Mouse (Mus musculus): ENCODE data around the gene Lingo3. TPM values are rescaled to one million over a fixed set of nuclear protein-coding genes. Genes with fewer than 3 reads are reported as not detected.

The Lingo3 gene
- polyA plus RNA-seq, 1 experiment from 2014 or later = 2.7 TPM

GRCm38 (mm10) chr10:80827870-80828420 is 15.9 kb downstream of the Lingo3 start:
- WGBS = 86% methylated on average over 10 of the region's 10 CpGs
- H3K9me3 ChIP-seq (replicated peaks; ENCODE audit: control insufficient read depth, low read length) = no peaks in the 10 kb centered on the region
- no peak for DNase-seq (ENCODE audit: low spot score)
- H3K27me3 ChIP-seq (replicated peaks; ENCODE audit: control insufficient read depth, insufficient read depth, low read length) = no peaks in the 10 kb centered on the region
- H3K4me1 ChIP-seq (ENCODE audit: control insufficient read depth, insufficient read depth, low read length) = peaks cover 5% of the 10 kb centered on the region
- no peak for ATAC-seq
- H3K4me3 ChIP-seq (ENCODE audit: low read depth, low read length) = peak overlapping the region; percentile 74
- no peak overlapping the region for H3K27ac ChIP-seq (ENCODE audit: low read depth, low read length)
- peak overlapping the region; percentile 100 for H3K4me2 ChIP-seq (ENCODE audit: low read length)
- peak overlapping the region; percentile 89 for H3K9ac ChIP-seq (ENCODE audit: low read length)
- peaks cover 27% of the 10 kb centered on the region for H3K36me3 ChIP-seq (ENCODE audit: control insufficient read depth, insufficient read depth, low read length)

DNA sequence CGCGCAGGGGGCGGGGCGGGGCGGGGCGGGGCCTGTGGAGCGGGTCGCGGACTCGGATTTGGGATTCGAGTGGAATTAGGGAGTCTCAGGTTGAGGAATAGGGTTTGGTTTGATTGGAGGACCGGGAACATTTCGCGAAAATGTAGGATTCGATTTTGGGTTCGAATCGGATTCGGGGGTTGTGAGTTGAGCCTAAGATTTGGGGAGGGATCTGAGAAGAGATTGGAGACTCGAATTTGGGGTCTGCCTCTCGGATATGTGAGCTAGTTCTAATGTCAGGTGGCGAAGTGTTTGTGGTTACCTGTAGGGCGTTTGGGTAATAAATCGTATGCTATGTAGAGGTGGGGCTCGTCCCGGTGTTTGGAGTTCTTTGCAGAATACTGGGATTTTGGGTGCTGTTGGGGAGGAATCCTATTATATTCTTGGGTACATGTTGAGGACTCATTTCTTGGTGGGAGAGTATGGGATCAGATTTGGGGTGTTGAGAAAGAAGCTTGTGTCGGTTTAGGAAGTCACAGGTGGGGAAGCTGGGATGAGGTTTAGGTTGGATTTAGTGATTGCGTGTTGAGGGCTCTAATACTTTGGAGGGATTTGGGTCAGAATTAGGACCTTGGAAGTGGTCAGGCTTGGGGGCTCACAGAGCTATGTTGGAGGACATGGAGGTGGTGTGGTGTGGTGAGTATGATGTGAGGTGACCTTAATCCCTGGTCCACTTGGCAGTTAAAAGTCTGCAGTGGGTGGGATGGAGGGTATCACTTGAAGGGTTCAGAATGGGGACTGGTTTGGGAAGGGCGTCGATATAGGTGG is 16.6 kb downstream of the Lingo3 start:
- peaks cover 27% of the 10 kb centered on the region for H3K36me3 ChIP-seq (ENCODE audit: control insufficient read depth, insufficient read depth, low read length)
- 9% methylated on average over 27 of the region's 29 CpGs for WGBS
- peak overlapping the region; percentile 89 for H3K9ac ChIP-seq (ENCODE audit: low read length)
- H3K4me2 ChIP-seq (ENCODE audit: low read length) = peak overlapping the region; percentile 100
- peaks cover 5% of the 10 kb centered on the region for H3K4me1 ChIP-seq (ENCODE audit: control insufficient read depth, insufficient read depth, low read length)
- DNase-seq (ENCODE audit: low spot score) = no peak
- H3K4me3 ChIP-seq (ENCODE audit: low read depth, low read length) = peak overlapping the region; percentile 74
- H3K27ac ChIP-seq (ENCODE audit: low read depth, low read length) = peak overlapping the region; percentile 86
- ATAC-seq = no peak
- no peaks in the 10 kb centered on the region for H3K27me3 ChIP-seq (replicated peaks; ENCODE audit: control insufficient read depth, insufficient read depth, low read length)
- H3K9me3 ChIP-seq (replicated peaks; ENCODE audit: control insufficient read depth, low read length) = no peaks in the 10 kb centered on the region

DNA sequence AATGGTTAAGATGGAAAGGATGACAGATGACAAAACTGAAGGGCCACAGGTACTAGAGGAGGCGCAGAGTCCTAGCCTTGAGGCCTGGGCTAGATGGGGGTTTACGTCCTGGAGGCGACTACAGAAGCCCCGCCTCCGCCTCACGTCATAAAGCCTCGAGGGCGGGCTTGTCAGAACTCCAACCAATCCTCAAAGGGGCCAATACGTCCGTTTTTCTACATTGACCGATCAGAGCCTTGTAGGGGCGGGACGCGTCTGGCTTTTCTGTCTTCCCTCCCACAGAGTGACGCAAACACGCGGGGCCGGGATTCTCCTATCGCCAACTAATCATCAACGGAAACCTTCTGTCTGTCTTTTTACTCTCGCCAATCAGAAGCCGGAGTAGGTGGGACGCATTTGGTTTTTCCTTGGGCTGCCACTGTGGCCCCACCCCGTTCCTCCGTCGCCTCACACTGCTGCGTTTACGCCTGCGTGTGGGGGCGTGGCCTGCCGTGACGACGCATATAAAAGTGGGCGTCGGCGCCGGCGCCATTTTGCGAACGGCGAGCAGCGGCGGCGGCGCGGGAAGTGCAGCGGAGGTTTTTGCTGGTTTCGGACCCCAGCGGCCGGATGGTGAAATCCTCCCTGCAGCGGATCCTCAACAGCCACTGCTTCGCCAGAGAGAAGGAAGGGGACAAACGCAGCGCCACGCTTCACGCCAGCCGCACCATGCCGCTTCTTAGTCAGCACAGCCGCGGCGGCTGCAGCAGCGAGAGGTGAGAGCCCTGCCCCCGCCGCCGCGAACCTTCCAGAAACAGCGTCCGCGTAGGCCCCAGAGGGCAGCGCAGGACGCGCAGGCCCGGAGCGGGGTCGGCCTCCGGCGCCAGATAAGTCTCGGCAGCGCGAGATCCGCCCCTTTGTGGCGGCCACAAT is 17.4 kb downstream of the Lingo3 start, which contains the start of gene Oaz1:
Gene Oaz1, plus strand, starts transcription at position 506 of the 912 bp plus-strand sequence.
- Histone ChIP-seq H3K9me3 (replicated peaks; ENCODE audit: control insufficient read depth, low read length) (no peaks in the 10 kb centered on the region), H3K9ac (ENCODE audit: low read length) (peak within 1 kb of the TSS; percentile 89), H3K27me3 (replicated peaks; ENCODE audit: control insufficient read depth, insufficient read depth, low read length) (no peaks in the 10 kb centered on the region), H3K4me2 (ENCODE audit: low read length) (peak within 1 kb of the TSS; percentile 100), H3K4me3 (ENCODE audit: low read depth, low read length) (peak within 1 kb of the TSS; percentile 74), H3K27ac (ENCODE audit: low read depth, low read length) (peak within 1 kb of the TSS; percentile 86), H3K36me3 (ENCODE audit: control insufficient read depth, insufficient read depth, low read length) (peaks cover 27% of the 10 kb centered on the region), H3K4me1 (ENCODE audit: control insufficient read depth, insufficient read depth, low read length) (peaks cover 5% of the 10 kb centered on the region)
- WGBS = under 1% methylated on average over 71 of the region's 82 CpGs
- ATAC-seq (peak; percentile 98), DNase-seq (ENCODE audit: low spot score) (peak; percentile 100)

DNA sequence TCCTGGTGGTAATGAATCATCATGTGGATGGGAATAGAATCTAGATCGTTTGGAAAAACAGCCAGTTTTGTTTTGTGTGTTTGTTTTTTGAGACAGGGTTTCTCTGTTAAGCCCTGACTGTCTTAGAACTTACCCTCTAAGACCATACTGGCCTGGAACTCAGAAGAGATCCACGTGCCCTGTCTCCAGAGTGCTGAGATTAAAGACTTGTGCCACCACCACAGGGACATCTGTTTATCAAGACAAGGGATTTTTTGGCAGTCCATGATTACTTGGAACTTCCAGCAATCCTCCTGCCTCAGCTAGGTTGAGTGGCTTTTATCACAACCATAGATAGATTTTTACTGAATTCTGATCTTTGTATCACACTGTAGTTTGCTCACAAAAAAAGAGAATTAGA is 19.0 kb downstream of the Lingo3 start:
- no peaks in the 10 kb centered on the region for H3K27me3 ChIP-seq (replicated peaks; ENCODE audit: control insufficient read depth, insufficient read depth, low read length)
- H3K9me3 ChIP-seq (replicated peaks; ENCODE audit: control insufficient read depth, low read length) = no peaks in the 10 kb centered on the region
- H3K9ac ChIP-seq (ENCODE audit: low read length) = no peak overlapping the region
- H3K4me2 ChIP-seq (ENCODE audit: low read length) = no peak overlapping the region
- no peak for DNase-seq (ENCODE audit: low spot score)
- ATAC-seq = no peak
- H3K4me3 ChIP-seq (ENCODE audit: low read depth, low read length) = no peak overlapping the region
- H3K27ac ChIP-seq (ENCODE audit: low read depth, low read length) = no peak overlapping the region
- peaks cover 5% of the 10 kb centered on the region for H3K4me1 ChIP-seq (ENCODE audit: control insufficient read depth, insufficient read depth, low read length)
- WGBS = 78% methylated on average over 2 of the region's 2 CpGs
- H3K36me3 ChIP-seq (ENCODE audit: control insufficient read depth, insufficient read depth, low read length) = peaks cover 13% of the 10 kb centered on the region

- Histone ChIP-seq H3K9me3 (replicated peaks; ENCODE audit: control insufficient read depth, low read length) (no peaks in the 10 kb centered on the region), H3K4me2 (ENCODE audit: low read length) (no peak overlapping the region), H3K4me3 (ENCODE audit: low read depth, low read length) (no peak overlapping the region), H3K27me3 (replicated peaks; ENCODE audit: control insufficient read depth, insufficient read depth, low read length) (no peaks in the 10 kb centered on the region), H3K27ac (ENCODE audit: low read depth, low read length) (no peak overlapping the region), H3K36me3 (ENCODE audit: control insufficient read depth, insufficient read depth, low read length) (peaks cover 5% of the 10 kb centered on the region; the same call in 1 of the 2 replicates), H3K4me1 (ENCODE audit: control insufficient read depth, insufficient read depth, low read length) (peaks cover 5% of the 10 kb centered on the region), H3K9ac (ENCODE audit: low read length) (no peak overlapping the region)
- 69% methylated on average over 8 of the region's 8 CpGs for WGBS
- ATAC-seq (no peak), DNase-seq (ENCODE audit: low spot score) (no peak)
Observed at GRCm38 (mm10) chr10:80823847-80824643, 19.8 kb downstream of the Lingo3 start.

DNA sequence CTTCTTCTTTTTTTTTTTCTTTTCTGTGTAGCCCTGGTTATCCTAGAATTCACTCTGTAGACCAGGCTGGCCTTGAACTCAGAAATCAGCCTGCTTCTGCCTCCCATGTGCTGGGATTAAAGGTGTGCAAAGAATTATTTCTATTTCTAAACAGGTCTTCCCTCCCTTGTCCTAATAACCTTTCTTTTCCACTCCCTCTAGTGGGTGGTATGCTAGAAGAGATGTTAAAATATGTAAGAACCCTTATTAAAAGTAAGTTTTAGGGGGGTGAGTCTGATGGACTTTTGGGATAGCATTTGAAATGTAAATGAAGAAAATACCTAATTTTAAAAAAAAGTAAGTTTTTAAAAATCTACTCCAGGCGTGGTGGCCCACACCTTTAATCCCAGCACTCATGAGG is 20.5 kb downstream of the Lingo3 start:
- 0 out of 2 replicates have a peak, but pooled peaks cover under 1% of the 10 kb centered on the region for H3K36me3 ChIP-seq (ENCODE audit: control insufficient read depth, insufficient read depth, low read length)
- no peak overlapping the region for H3K4me3 ChIP-seq (ENCODE audit: low read depth, low read length)
- no peak overlapping the region for H3K27ac ChIP-seq (ENCODE audit: low read depth, low read length)
- H3K9me3 ChIP-seq (replicated peaks; ENCODE audit: control insufficient read depth, low read length) = no peaks in the 10 kb centered on the region
- no peaks in the 10 kb centered on the region for H3K27me3 ChIP-seq (replicated peaks; ENCODE audit: control insufficient read depth, insufficient read depth, low read length)
- 74% methylated on average over 1 of the region's 1 CpGs for WGBS
- H3K9ac ChIP-seq (ENCODE audit: low read length) = no peak overlapping the region
- peaks cover 5% of the 10 kb centered on the region for H3K4me1 ChIP-seq (ENCODE audit: control insufficient read depth, insufficient read depth, low read length)
- no peak for DNase-seq (ENCODE audit: low spot score)
- no peak overlapping the region for H3K4me2 ChIP-seq (ENCODE audit: low read length)
- ATAC-seq = no peak

DNA sequence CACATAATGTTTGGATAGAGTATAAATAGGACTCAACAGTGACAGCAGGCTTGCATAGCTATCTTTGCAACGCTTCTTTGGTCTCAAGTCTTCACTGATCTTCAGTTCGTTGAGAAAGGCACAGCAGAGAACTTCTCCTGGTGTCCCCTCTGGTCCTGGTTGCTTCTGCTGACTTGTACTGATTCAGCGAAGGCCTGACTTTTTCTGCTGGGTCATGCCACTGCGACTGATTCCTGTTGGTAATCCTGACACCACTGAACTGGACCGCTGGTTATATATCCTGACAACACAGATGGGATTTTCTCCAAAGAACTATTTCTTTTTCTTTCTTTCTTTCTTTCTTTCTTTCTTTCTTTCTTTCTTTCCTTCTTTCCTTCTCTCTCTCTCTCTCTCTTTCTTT is 21.3 kb downstream of the Lingo3 start:
- no peak for ATAC-seq
- WGBS = 91% methylated on average over 5 of the region's 5 CpGs
- H3K9me3 ChIP-seq (replicated peaks; ENCODE audit: control insufficient read depth, low read length) = no peaks in the 10 kb centered on the region
- no peak overlapping the region for H3K4me3 ChIP-seq (ENCODE audit: low read depth, low read length)
- H3K4me2 ChIP-seq (ENCODE audit: low read length) = no peak overlapping the region
- no peaks in the 10 kb centered on the region for H3K36me3 ChIP-seq (ENCODE audit: control insufficient read depth, insufficient read depth, low read length)
- H3K27me3 ChIP-seq (replicated peaks; ENCODE audit: control insufficient read depth, insufficient read depth, low read length) = no peaks in the 10 kb centered on the region
- peaks cover under 1% of the 10 kb centered on the region for H3K4me1 ChIP-seq (ENCODE audit: control insufficient read depth, insufficient read depth, low read length)
- H3K9ac ChIP-seq (ENCODE audit: low read length) = no peak overlapping the region
- no peak for DNase-seq (ENCODE audit: low spot score)
- no peak overlapping the region for H3K27ac ChIP-seq (ENCODE audit: low read depth, low read length)

DNA sequence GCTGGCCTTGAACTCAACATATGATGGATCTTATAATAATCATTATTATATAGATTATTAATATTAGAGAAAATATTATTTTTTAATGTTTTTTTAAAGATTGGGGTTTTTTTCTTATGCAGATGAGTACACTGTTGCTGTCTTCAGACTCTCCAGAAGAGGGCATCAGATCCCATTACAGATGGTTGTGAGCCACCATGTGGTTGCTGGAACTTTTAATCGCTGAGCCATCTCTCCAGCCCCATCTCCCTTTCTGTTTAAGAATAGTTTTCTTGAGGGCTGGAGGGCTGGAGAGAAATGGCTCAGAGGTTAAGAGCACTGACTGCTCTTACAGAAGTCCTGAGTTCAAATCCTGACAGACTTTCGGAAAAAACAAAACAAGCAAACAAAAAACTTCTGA is 21.8 kb downstream of the Lingo3 start:
- no peaks in the 10 kb centered on the region for H3K27me3 ChIP-seq (replicated peaks; ENCODE audit: control insufficient read depth, insufficient read depth, low read length)
- H3K4me2 ChIP-seq (ENCODE audit: low read length) = no peak overlapping the region
- 48% methylated on average over 2 of the region's 2 CpGs for WGBS
- no peaks in the 10 kb centered on the region for H3K4me1 ChIP-seq (ENCODE audit: control insufficient read depth, insufficient read depth, low read length)
- no peaks in the 10 kb centered on the region for H3K9me3 ChIP-seq (replicated peaks; ENCODE audit: control insufficient read depth, low read length)
- H3K4me3 ChIP-seq (ENCODE audit: low read depth, low read length) = no peak overlapping the region
- DNase-seq (ENCODE audit: low spot score) = peak; percentile 60
- no peaks in the 10 kb centered on the region for H3K36me3 ChIP-seq (ENCODE audit: control insufficient read depth, insufficient read depth, low read length)
- H3K27ac ChIP-seq (ENCODE audit: low read depth, low read length) = no peak overlapping the region
- ATAC-seq = no peak
- no peak overlapping the region for H3K9ac ChIP-seq (ENCODE audit: low read length)
